Mouse (Mus musculus): ENCODE data around the gene Spaca3. TPM values are rescaled to one million over a fixed set of nuclear protein-coding genes. Genes with fewer than 3 reads are reported as not detected.

The Spaca3 gene
- total RNA-seq (2021), result not detected
- long read RNA-seq, experiment 1, result 0 reads
- long read RNA-seq, experiment 2, result 0 reads

GRCm38 (mm10) chr11:80858065-80858464 is at the start of gene Spaca3:
TSS of gene Spaca3 (plus strand) at chr11:80858365.
- no peak for DNase-seq
- intact Hi-C loops (cut with DNase I), result no loop called here

DNA sequence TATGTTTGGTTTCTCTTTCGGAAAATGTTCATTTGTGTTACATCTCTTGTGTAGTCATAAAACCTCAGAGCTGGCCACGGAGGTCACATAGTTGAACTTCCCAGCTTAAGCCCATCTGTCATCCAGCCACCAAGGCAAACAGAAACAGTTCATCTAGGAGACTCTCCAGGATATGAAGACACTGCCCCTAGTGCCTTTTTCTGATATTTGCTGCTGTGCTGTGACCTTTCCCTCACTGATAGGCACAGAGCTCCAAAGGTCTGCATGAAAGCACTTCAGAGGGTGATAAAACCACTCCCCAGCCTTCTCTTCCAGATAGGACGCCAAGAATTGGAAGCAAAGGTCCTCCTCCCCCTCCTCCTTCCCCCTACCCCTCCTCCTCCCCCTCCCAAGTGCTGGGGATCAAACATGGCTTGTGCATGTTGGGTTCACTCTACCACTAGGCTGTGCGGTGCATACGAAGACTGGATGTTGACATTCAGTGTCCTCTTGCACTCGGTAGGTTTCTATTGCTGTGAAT is 49.6 kb upstream of the Spaca3 start:
- peak in 1 of 2 experiments; percentile 15 for DNase-seq
- intact Hi-C loops (cut with DNase I), result no loop called here

DNA sequence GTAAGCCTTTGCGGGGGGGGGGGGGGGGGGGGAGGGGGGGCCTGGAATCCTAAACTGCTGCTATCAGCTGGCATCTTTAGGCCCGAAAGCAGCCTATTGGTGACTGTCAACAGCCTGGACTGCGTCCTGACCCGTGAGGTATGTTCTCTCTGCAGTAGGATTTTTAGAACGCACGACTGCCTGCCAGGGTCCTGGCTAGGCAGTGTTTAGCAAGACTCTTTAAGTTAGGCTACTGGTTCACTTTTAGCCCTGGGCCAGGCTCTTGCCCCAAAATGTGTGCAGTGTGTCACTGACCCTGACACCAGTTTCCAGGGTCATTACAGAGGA is 48.5 kb upstream of the Spaca3 start:
- peak in 1 of 2 experiments; percentile 10 for DNase-seq
- intact Hi-C loops (cut with DNase I), result no loop called here

GRCm38 (mm10) chr11:80809993-80810821 is 48.0 kb upstream of the Spaca3 start, which contains the start of gene Tmem98:
TSS of gene Tmem98 (plus strand) at chr11:80810175.
- intact Hi-C loops (cut with DNase I), result no loop called here

GRCm38 (mm10) chr11:80811156-80811555 is 47.0 kb upstream of the Spaca3 start:
- DNase-seq, result no peak
- intact Hi-C loops (cut with DNase I), result no loop called here

More at GRCm38 (mm10) chr11:80809993-80810821, 48.0 kb upstream of the Spaca3 start, which contains the start of gene Tmem98:
- DNase-seq, result peak; percentile 59 to 61

DNA sequence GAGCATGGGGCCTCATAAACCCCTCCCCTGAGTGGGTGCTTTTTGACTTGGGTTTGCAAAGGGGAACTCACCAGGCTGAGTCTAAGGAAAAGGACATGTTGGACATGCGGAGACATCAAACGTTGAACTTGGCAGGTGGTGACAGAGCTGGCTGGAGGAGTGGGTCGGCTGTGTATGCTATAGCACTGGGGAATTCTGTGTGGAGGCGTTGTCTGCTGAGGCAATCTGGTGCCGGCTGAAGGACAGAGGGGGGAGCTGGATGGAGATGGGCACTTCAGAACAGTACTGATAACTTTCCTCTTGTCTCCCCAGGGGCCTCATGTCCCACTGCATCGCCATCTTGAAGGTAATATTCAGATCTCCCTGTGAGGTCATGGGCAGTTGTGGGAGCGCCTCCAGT is 42.8 kb upstream of the Spaca3 start:
- no peak for DNase-seq
- intact Hi-C loops (cut with DNase I), result no loop called here

GRCm38 (mm10) chr11:80818060-80818697 is 40.0 kb upstream of the Spaca3 start:
- intact Hi-C loops (cut with DNase I), result loop anchor here (2.0 kb wide), 1 partner anchor 37 kb away; the partner anchor contains the start of gene Myo1d
- DNase-seq, result peak; percentile 73 to 84

GRCm38 (mm10) chr11:80820085-80820484 is 38.1 kb upstream of the Spaca3 start:
- DNase-seq, result no peak
- intact Hi-C loops (cut with DNase I), result no loop called here

DNA sequence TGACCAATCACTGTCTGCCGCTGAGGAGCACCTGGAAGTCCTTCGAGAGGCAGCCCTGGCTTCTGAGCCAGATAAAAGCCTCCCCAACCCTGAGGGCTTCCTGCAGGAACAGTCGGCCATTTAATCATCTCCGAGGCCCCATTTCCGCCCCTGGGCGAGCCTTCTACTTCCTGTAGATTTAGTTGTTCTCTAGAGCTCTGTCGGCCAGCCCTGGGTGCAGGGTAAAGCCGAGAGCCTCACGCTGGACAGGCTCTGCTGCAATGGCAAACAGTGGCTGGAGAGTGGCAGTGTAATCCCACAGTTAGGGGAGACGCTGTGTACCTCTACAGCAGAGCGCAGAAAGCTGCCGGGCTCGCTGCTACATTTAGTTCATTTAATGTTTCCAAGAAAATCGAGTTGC is 36.9 kb upstream of the Spaca3 start:
- peak; percentile 34 to 40 for DNase-seq
- intact Hi-C loops (cut with DNase I), result no loop called here

DNA sequence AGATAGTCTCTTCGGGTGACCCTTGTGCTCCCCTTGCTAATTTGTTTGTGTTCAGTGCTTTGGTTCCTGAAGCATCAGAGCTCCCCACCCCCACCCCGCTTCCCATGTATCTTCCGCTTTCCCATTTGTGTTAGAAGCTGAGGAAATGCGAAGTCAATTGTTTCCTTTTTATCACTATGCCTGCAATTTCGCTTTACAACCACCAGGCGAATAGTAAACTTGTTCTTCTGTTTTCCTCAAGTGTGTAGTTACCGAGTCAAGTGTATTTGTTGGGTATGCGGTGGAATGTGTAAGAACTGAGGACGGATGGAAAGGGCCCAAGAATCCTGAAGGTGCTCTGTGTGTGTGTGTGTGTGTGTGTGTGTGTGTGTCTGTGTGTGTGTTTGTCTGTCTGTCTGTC is 36.4 kb upstream of the Spaca3 start:
- intact Hi-C loops (cut with DNase I), result loop anchor here (2.0 kb wide), 1 partner anchor 27 kb away; no protein-coding TSS in a partner anchor
- DNase-seq, result no peak

- intact Hi-C loops (cut with DNase I), result no loop called here
- DNase-seq, result no peak
Measured at GRCm38 (mm10) chr11:80835395-80835794, 22.8 kb upstream of the Spaca3 start.

DNA sequence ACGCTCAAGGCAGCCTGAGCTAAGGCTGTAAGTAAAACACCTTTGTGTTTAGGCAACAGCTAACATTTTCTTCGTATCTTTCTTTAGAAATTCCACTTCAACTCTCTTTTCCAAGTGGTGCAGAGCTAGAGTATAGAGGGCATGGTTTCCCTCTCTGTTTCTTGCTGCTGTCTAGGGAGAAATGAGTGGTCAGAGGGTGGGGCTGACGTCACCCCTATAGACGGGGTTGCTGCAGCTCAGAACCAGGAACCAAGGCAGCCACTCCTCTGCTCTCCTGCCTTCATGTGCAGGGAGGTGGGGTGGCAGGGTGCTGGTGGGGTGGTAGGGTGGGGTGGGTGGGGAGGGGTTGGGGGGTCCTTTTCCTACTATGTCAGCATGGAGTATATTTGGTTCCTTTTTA is 22.3 kb upstream of the Spaca3 start:
- DNase-seq, result no peak
- intact Hi-C loops (cut with DNase I), result no loop called here

DNA sequence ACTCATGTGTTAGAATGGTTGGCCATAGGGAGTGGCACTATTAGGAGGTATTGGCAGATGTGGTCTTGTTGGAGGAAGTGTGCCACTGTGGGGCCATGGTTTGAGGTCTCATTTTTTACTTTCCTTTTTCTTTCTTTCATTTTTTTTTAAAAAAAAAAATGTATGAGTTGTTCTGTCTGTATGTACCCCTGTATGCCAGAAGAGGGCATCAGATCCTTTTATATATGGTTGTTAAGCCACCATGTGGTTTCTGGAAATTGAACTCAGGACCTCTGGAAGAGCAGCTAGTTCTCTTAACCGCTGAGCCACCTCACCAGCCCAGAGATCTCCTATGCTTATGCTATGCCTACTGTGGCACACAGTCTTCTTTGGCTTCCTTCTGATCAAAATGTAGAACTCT is 19.4 kb upstream of the Spaca3 start:
- DNase-seq, result no peak
- intact Hi-C loops (cut with DNase I), result no loop called here

- intact Hi-C loops (cut with DNase I), result no loop called here
- no peak for DNase-seq
Measured at GRCm38 (mm10) chr11:80843435-80843834, 14.7 kb upstream of the Spaca3 start.

DNA sequence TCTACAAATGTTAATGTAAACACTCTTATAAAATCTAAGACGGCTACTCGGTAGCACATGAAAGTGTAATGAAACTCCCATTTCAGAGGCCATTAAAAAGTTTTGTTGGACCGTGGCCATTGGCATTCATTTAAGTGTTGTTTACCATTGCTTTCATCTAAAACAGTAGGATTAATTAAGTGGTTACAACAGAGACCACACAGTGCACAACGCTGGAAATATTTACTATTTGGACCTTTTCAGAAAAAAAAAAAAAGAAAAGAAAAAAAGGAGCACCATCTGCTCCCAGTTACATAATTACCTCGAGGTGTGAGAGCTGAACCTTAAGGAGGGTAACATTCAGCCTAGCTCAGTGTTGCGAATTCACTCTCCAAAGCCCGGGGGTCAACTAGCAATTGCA is 12.7 kb upstream of the Spaca3 start:
- DNase-seq, result no peak
- intact Hi-C loops (cut with DNase I), result no loop called here

DNA sequence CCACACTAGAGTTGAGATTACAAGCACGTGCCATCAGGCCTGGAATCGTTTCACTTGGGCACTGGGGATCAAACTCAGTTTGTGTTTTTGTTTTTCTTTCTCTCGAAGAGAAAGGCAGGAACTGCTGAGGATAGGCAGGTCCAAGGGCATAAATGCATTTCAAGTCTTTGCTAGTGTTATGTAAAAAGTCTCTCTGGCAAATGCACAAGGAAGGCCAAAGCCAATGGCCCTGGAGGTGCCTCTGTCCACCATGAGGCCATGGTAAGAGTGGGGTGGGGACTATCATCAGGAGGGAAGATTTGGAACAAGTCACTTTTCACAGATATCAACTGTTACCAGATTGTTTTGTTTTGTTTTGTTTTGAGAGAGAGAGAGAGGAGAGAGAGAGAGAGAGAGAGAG is 12.1 kb upstream of the Spaca3 start:
- intact Hi-C loops (cut with DNase I), result no loop called here
- no peak for DNase-seq

GRCm38 (mm10) chr11:80848131-80848530 is 10.0 kb upstream of the Spaca3 start:
- DNase-seq, result no peak

GRCm38 (mm10) chr11:80851859-80852258 is 6.3 kb upstream of the Spaca3 start:
- intact Hi-C loops (cut with DNase I), result loop anchor here (2.0 kb wide), 1 partner anchor 155 kb away; no protein-coding TSS in a partner anchor
- DNase-seq, result peak; percentile 11 to 36

More at GRCm38 (mm10) chr11:80848131-80848530, 10.0 kb upstream of the Spaca3 start:
- intact Hi-C loops (cut with DNase I), result loop anchor here (2.0 kb wide), 1 partner anchor 25 kb away; no protein-coding TSS in a partner anchor

DNA sequence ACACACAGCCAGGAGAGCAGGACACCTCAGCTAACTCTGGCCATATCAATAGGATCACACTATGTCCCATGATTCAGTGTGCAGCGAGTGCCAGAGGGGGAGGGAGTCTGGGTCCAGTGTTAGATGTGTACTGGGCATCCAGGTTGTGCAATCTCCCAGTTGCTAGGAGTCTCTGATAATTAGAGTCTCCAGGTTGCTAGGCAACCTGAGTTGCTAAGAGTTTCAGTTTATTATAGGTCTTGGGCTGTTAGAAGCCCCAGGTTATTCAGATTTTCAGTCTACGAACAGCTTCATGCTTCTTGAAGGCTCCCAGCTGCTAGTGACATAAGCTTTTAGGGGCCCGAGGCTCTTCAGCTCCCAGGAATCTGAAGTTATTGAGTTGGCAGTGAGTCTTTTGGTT is 5.2 kb upstream of the Spaca3 start:
- DNase-seq, result no peak
- intact Hi-C loops (cut with DNase I), result no loop called here

DNA sequence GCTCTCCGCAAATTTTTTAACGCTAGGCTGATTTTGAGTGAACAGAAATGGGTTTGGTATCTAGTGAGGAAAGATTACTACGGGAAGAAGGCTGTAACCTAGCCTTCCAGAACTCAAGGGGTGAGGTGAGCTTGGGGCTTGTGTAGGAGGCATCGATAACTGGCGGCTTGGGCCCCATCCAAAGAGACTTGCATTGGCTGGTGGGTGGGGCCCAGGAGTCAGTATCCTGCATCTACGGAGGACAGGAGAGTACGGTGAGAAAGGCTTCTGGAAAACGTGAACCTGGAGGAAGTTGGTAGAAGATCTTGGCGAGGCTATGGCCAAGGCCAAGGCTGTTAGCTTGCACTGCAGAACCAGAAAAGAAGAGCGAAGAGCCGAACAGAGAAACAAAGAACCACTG is 3.7 kb upstream of the Spaca3 start:
- no peak for DNase-seq
- intact Hi-C loops (cut with DNase I), result no loop called here

GRCm38 (mm10) chr11:80854908-80855307 is 3.3 kb upstream of the Spaca3 start:
- intact Hi-C loops (cut with DNase I), result no loop called here
- DNase-seq, result no peak
